Mouse (Mus musculus) hindbrain, embryonic 15.5 days (tissue): Measurements from ENCODE around the gene Vtcn1. TPM values are rescaled to one million over a fixed set of nuclear protein-coding genes. Genes with fewer than 3 reads are reported as not detected.
A peak's percentile ranks its signal among the peaks of the same experiment; 100 is the strongest.

Source experiments
- ATAC-seq: fragments of 200-750 bp; cut with Nextera tagmentation; 2 replicates; pipeline ENCODE4 v1.8.0; 2017; ENCODE audit warnings: low read depth, moderate number of reproducible peaks, moderate TSS enrichment; ENCODE audit not compliant: low FRiP score
- H3K27ac ChIP-seq: fragments of 300-500 bp; sonication (generic); replicated peaks from 2 replicates; pipeline ENCODE4 v1.5.1; 2015; ENCODE audit warnings: mild to moderate bottlenecking, inconsistent platforms
- H3K27me3 ChIP-seq: fragments of 300-500 bp; sonication (generic); 2 replicates; pipeline ENCODE4 v1.6.1; 2015; ENCODE audit warnings: control low read depth, inconsistent platforms
- H3K36me3 ChIP-seq: fragments of 300-500 bp; sonication (generic); 2 replicates; pipeline ENCODE4 v1.6.1; 2015; ENCODE audit warnings: control low read depth, inconsistent platforms
- H3K4me1 ChIP-seq: fragments of 300-500 bp; sonication (generic); replicated peaks from 2 replicates; pipeline ENCODE4 v1.6.1; 2015; ENCODE audit warnings: control low read depth, inconsistent platforms
- H3K4me2 ChIP-seq: fragments of 300-500 bp; sonication (generic); 2 replicates; pipeline ENCODE4 v1.6.1; 2015; ENCODE audit warnings: moderate library complexity, mild to moderate bottlenecking, inconsistent platforms
- H3K4me3 ChIP-seq: fragments of 300-500 bp; sonication (generic); 2 replicates; pipeline ENCODE4 v1.5.1; 2015; ENCODE audit warnings: mild to moderate bottlenecking, inconsistent platforms
- H3K9ac ChIP-seq: fragments of 300-500 bp; sonication (generic); 2 replicates; pipeline ENCODE4 v1.6.1; 2015; ENCODE audit warnings: inconsistent platforms
- H3K9me3 ChIP-seq: fragments of 300-500 bp; sonication (generic); 2 replicates; pipeline ENCODE4 v1.6.1; 2016; ENCODE audit warnings: control low read depth, inconsistent platforms
- WGBS: fragments of 180-500 bp; shearing (Covaris S2); methylation state at CpG from one replicate; pipeline ENCODE4 v1.1.7; 2015; 5-methylcytosine and 5-hydroxymethylcytosine counted together
- polyA plus RNA-seq: library from polyadenylated mRNA; unstranded; fragments of >200 nt; fragmentation: Nextera tagmentation; extraction: Ambion mirVana; gene quantifications from 2 replicates; pipeline ENCODE4 v1.2.1, GENCODE M21; 2015

The Vtcn1 gene
- polyA plus RNA-seq, 1 experiment from 2014 or later: not detected

DNA sequence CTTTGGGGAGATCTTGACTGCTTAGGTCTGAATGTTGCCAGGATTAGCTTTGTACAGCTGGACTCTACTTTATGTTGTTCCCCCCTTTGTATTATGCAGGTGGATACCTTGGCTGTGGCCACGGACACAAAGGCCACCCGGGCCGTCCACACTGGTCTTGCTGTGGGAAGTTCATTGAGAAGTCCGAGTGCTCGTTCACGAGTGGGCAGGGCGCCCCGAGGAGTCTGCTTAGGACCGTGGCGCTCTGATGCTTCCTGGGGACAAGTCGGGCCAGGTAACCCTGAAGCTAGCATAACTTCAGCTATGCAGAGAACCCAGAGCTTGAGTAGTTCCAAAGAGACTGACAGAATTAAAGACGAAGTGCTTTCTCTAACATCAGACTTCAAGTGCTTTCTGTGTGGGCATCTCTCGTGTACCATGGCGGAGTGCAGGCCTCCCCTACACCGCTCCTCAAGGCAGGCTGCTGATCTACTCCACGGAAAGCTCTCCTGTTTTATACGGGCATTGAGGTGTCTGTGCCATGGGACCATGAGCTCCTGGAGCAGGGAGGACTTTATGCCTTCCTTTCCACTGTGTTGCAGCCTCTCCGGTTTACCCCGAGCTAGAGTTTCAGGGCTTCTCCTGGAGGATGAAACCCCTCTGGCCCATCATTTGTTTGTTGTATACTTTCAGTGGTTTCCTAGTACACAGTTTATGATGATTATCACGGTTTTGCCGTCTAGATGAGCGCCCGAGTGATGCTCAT is 106.2 kb downstream of the Vtcn1 start:
- Histone ChIP-seq H3K9ac (no peak overlapping the region), H3K27ac (no peak overlapping the region), H3K9me3 (no peaks in the 10 kb centered on the region), H3K4me1 (peaks cover 4% of the 10 kb centered on the region; the same call in 1 of the 2 replicates), H3K4me2 (no peak overlapping the region), H3K27me3 (no peaks in the 10 kb centered on the region), H3K36me3 (peaks cover 31% of the 10 kb centered on the region), H3K4me3 (no peak overlapping the region)
- WGBS: 96% methylated on average over 23 of the region's 23 CpGs
- no peak for ATAC-seq

DNA sequence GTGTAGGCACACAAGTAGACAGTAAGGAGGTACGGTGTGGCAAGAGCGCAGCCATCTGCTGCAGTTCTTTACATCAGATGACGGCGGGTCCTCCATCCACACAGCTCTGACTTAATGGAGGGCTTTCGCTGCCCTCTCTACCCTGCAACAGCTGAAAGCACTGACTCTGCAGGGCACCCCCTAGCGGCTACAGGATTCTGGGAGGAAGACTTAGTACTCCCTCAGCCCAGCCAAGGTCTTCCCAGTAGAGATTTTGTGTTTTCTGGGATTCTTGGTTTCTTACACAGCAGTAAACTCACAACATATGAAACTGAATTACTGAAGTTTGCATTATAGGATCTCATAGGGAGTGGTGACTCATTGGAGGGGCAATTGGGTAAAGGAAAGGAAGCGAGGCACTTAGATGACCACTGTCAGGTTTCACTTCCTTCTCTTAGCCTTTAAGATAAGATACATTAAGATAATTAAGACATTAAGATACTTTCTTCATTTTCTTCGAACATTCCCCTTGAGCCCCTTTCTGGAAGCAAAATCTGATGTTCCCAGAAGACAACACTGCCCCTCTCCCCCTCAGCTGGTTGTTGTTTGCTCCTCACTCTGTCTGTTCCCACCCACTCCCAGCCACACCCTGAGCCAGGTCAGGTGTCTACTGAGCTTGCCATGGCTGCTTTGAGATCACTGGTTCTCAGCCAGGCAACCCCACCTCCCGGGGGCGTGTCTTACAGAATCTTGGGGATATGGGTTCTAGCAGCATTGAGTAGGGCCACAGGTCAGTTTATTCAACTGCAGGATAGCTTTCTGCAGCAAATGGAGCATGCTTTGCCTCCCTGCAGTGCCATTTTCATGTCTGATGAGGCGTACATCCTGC is 107.1 kb downstream of the Vtcn1 start:
- Histone ChIP-seq H3K4me3 (no peak overlapping the region), H3K4me1 (no peaks in the 10 kb centered on the region)

DNA sequence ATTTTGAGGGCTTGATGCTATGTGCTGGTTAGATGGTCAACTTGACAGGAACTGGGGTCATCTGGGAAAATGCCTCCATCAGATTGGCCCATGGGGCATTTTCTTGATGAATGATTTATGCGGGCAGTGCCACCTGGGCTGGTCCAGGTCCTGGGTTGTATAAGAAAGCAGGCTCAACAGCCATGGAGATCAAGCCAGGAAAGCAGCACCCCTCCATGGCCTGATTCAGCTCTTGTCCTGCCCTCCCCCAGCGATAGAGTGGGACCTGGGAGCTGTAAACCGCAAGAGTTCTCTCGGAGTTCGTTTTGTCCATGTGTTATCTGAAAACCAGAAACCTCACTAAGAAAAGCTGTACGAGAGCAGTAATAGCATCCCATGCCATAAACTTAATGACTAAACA is 110.3 kb downstream of the Vtcn1 start:
- Histone ChIP-seq H3K4me2 (no peak overlapping the region), H3K27me3 (no peaks in the 10 kb centered on the region), H3K27ac (no peak overlapping the region), H3K9ac (no peak overlapping the region), H3K9me3 (no peaks in the 10 kb centered on the region), H3K4me3 (no peak overlapping the region), H3K36me3 (peaks cover 21% of the 10 kb centered on the region), H3K4me1 (no peaks in the 10 kb centered on the region)
- no peak for ATAC-seq
- WGBS: 96% methylated on average over 6 of the region's 6 CpGs

More for the DNA sequence above, 107.1 kb downstream of the Vtcn1 start:
- Histone ChIP-seq H3K36me3 (peaks cover 31% of the 10 kb centered on the region), H3K27ac (no peak overlapping the region), H3K9ac (no peak overlapping the region), H3K9me3 (no peaks in the 10 kb centered on the region), H3K27me3 (no peaks in the 10 kb centered on the region), H3K4me2 (no peak overlapping the region)
- WGBS: 75% methylated on average over 11 of the region's 11 CpGs
- ATAC-seq: no peak

DNA sequence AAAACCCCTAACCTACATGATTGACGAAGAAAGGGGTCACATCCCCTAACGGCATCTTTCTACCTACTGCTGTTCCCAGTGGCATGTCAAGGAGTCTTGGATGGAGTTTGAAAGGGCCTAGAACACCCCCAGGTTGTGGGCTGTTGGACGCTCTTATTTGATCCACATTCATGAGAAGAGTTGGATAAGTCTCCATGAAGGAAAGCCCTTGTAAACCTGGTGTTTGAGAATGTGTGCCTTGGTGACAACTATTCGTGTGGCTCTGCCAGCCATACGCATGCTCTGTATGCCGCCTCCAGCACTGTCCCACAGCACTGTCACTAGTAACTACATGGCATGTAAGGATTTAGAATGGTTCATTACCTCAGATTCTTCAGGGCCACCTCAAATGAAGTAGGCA is 110.9 kb downstream of the Vtcn1 start:
- WGBS: 96% methylated on average over 6 of the region's 6 CpGs
- H3K4me2 ChIP-seq: no peak overlapping the region

DNA sequence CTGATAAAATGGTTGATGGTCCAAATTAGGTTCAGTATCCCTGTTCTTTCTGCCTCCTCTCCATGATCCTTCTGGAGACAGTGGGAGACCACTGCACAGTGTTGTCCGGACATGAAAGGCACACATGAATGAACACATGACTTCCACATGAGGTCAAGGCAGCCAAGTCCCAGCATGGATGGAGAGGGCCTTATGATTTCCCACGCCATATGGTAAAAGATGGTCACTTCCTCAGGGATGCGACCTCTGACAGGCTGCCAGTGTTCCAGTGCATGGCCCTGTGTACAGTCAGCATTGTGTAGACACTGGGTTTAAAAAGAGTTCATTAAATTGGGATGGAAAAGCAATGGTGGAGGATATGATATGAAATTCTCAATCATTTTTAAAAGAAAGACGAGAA is 113.0 kb downstream of the Vtcn1 start:
- H3K27ac ChIP-seq: no peak overlapping the region
- no peaks in the 10 kb centered on the region for H3K4me1 ChIP-seq
- no peaks in the 10 kb centered on the region for H3K27me3 ChIP-seq
- no peaks in the 10 kb centered on the region for H3K9me3 ChIP-seq
- H3K4me3 ChIP-seq: no peak overlapping the region
- no peak overlapping the region for H3K4me2 ChIP-seq
- 91% methylated on average over 4 of the region's 4 CpGs for WGBS
- H3K36me3 ChIP-seq: peaks cover 5% of the 10 kb centered on the region; the same call in 1 of the 2 replicates
- H3K9ac ChIP-seq: no peak overlapping the region
- ATAC-seq: 0 out of 2 replicates have a peak, but pooled peaks have one; percentile 8

More for the DNA sequence above, 110.9 kb downstream of the Vtcn1 start:
- no peaks in the 10 kb centered on the region for H3K4me1 ChIP-seq
- H3K27ac ChIP-seq: no peak overlapping the region
- no peaks in the 10 kb centered on the region for H3K9me3 ChIP-seq
- H3K9ac ChIP-seq: no peak overlapping the region
- no peaks in the 10 kb centered on the region for H3K27me3 ChIP-seq
- H3K4me3 ChIP-seq: no peak overlapping the region
- H3K36me3 ChIP-seq: peaks cover 19% of the 10 kb centered on the region
- ATAC-seq: no peak

DNA sequence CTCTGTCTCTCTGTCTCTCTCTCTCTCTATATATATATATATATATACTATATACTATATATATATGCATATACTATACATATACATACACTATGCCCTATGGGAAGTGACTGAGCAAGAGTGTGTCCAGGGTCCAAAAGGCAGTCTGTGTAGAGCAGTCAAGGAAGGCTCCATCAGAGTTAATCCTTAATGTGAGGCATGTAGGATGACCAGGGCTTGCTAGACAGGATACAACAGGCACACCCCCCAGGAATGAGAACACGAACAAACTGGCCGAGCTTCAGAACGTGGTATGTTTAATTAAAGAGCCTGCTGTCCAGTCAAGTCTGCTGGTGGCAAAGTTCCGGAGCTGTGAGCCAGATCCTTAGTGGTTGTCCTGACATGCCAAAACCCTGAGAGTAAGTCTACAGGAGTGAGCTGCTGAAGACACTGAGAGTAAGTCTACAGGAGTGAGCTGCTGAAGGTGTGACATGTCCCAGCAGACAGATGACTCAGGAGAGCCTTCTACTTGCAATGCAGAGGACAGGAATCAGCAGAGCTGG is 115.3 kb downstream of the Vtcn1 start:
- 94% methylated on average over 4 of the region's 4 CpGs for WGBS
- Histone ChIP-seq H3K4me3 (no peak overlapping the region), H3K4me1 (no peaks in the 10 kb centered on the region), H3K36me3 (no peaks in the 10 kb centered on the region), H3K4me2 (no peak overlapping the region), H3K9ac (no peak overlapping the region), H3K27me3 (no peaks in the 10 kb centered on the region), H3K9me3 (no peaks in the 10 kb centered on the region), H3K27ac (no peak overlapping the region)
- no peak for ATAC-seq

Other genes starting within 250 kb of the Vtcn1 start
- gene Man1a2, start 140.0 kb upstream of the Vtcn1 start, polyA plus RNA-seq: 46.8 and 47.3 TPM in 2 replicates
- gene Trim45, start 96.7 kb downstream of the Vtcn1 start, polyA plus RNA-seq: 7.3 and 8.2 TPM in 2 replicates
- 4.5 and 4.8 TPM in 2 replicates for gene Ttf2, start 144.2 kb downstream of the Vtcn1 start, polyA plus RNA-seq
- 0.05 and 0.09 TPM in 2 replicates for gene Cd101, start 204.1 kb downstream of the Vtcn1 start, polyA plus RNA-seq